Mouse (Mus musculus) MEL (cell line): ENCODE results near the gene Tsga10ip. TPM values are rescaled to one million over a fixed set of nuclear protein-coding genes. Genes with fewer than 3 reads are reported as not detected.

Experiments used
- DNase-seq: peaks from one replicate; pipeline ENCODE4 v3.0.0; 2011; ENCODE audit warnings: low read depth, low spot score
- H3K27ac ChIP-seq: 2 replicates; pipeline ENCODE4 v1.5.1; 2012; ENCODE audit warnings: low read depth, mild to moderate bottlenecking, control low read depth, low read length, moderate library complexity; ENCODE audit not compliant: control insufficient read depth
- H3K27me3 ChIP-seq, 2 experiments: fragments of 150-350 bp in 1 of 2; sonication (generic) in 1 of 2; 2 replicates each; pipeline ENCODE4 v1.6.1; 2012; ENCODE audit warnings: low read length in 2 of 2, mild to moderate bottlenecking in 2 of 2, improper control_type of control experiment in 1 of 2, moderate library complexity in 1 of 2; ENCODE audit not compliant: insufficient read depth in 2 of 2, control insufficient read depth in 1 of 2
- H3K36me3 ChIP-seq, 2 experiments: 2 replicates each; pipeline ENCODE4 v1.6.1; 2012 to 2014; ENCODE audit warnings: low read length in 2 of 2, improper control_type of control experiment in 1 of 2, inconsistent platforms in 1 of 2, mild to moderate bottlenecking in 1 of 2; ENCODE audit not compliant: insufficient read depth in 2 of 2, control insufficient read depth in 1 of 2
- H3K4me1 ChIP-seq, 2 experiments: fragments of 150-350 bp in 1 of 2; sonication (generic) in 1 of 2; 2 replicates each; pipeline ENCODE4 v1.6.1; 2012; ENCODE audit warnings: low read length in 2 of 2, improper control_type of control experiment in 1 of 2, mild to moderate bottlenecking in 1 of 2; ENCODE audit not compliant: insufficient read depth in 2 of 2, control insufficient read depth in 1 of 2
- H3K4me3 ChIP-seq, 2 experiments: fragments of 150-350 bp in 1 of 2; sonication (generic) in 1 of 2; 2 replicates each; pipeline ENCODE4 v1.5.1; 2012; ENCODE audit warnings: low read depth in 2 of 2, low read length in 2 of 2, mild to moderate bottlenecking in 2 of 2, moderate library complexity in 2 of 2, control low read depth in 1 of 2, improper control_type of control experiment in 1 of 2; ENCODE audit not compliant: control insufficient read depth in 1 of 2, insufficient read depth in 1 of 2
- H3K79me2 ChIP-seq: 2 replicates; pipeline ENCODE4 v1.6.1; 2012; ENCODE audit warnings: mild to moderate bottlenecking, low read length, moderate library complexity; ENCODE audit not compliant: control insufficient read depth, poor library complexity, insufficient read depth
- H3K9ac ChIP-seq: 2 replicates; pipeline ENCODE4 v1.6.1; 2012; ENCODE audit warnings: low read depth, mild to moderate bottlenecking, control low read depth, low read length, moderate library complexity; ENCODE audit not compliant: control insufficient read depth, poor library complexity, severe bottlenecking
- H3K9me3 ChIP-seq: fragments of 150-350 bp; sonication (generic); replicated peaks from 2 replicates; pipeline ENCODE4 v1.6.1; 2012; ENCODE audit warnings: mild to moderate bottlenecking, low read length, improper control_type of control experiment, moderate library complexity; ENCODE audit not compliant: insufficient read depth
- BHLHE40 ChIP-seq: IDR thresholded peaks from 2 replicates; pipeline ENCODE4 v1.6.1; 2012; ENCODE audit warnings: low read depth, mild to moderate bottlenecking, inconsistent platforms, low read length, improper control_type of control experiment, borderline replicate concordance
- CHD1 ChIP-seq: IDR thresholded peaks from 2 replicates; pipeline ENCODE4 v1.6.1; 2012; ENCODE audit warnings: low read depth, mild to moderate bottlenecking, inconsistent platforms, low read length, improper control_type of control experiment
- CHD2 ChIP-seq: IDR thresholded peaks from 2 replicates; pipeline ENCODE4 v1.6.1; 2011; ENCODE audit warnings: low read length, improper control_type of control experiment
- ELF1 ChIP-seq: IDR thresholded peaks from 2 replicates; pipeline ENCODE4 v1.6.1; 2014; ENCODE audit warnings: low read depth, mild to moderate bottlenecking, inconsistent platforms, low read length, improper control_type of control experiment, moderate library complexity
- GATA1 ChIP-seq: IDR thresholded peaks from 2 replicates; pipeline ENCODE4 v1.6.1; 2011; ENCODE audit warnings: low read depth, low read length, improper control_type of control experiment
- MAFK ChIP-seq: IDR thresholded peaks from 2 replicates; pipeline ENCODE4 v1.6.1; 2011; ENCODE audit warnings: low read depth, mild to moderate bottlenecking, low read length, improper control_type of control experiment, borderline replicate concordance
- MXI1 ChIP-seq: IDR thresholded peaks from 2 replicates; pipeline ENCODE4 v1.6.1; 2011; ENCODE audit warnings: mild to moderate bottlenecking, low read depth, low read length, improper control_type of control experiment
- MYC ChIP-seq: IDR thresholded peaks from 2 replicates; pipeline ENCODE4 v1.6.1; 2011; ENCODE audit warnings: low read depth, mild to moderate bottlenecking, low read length, improper control_type of control experiment, moderate library complexity
- POLR2AphosphoS2 ChIP-seq: IDR thresholded peaks from 2 replicates; pipeline ENCODE4 v1.6.1; 2011; ENCODE audit warnings: low read length, improper control_type of control experiment
- RCOR1 ChIP-seq: IDR thresholded peaks from 2 replicates; pipeline ENCODE4 v1.6.1; 2012; ENCODE audit warnings: low read depth, mild to moderate bottlenecking, inconsistent platforms, low read length, improper control_type of control experiment
- SIN3A ChIP-seq: IDR thresholded peaks from 2 replicates; pipeline ENCODE4 v1.6.1; 2012; ENCODE audit warnings: low read length, improper control_type of control experiment, inconsistent platforms
- TAL1 ChIP-seq: IDR thresholded peaks from 2 replicates; pipeline ENCODE4 v1.6.1; 2012; ENCODE audit warnings: mild to moderate bottlenecking, inconsistent platforms, low read length, moderate library complexity, mixed read lengths
- TBP ChIP-seq: IDR thresholded peaks from 2 replicates; pipeline ENCODE4 v1.8.0; 2011; ENCODE audit warnings: low read depth, low read length, improper control_type of control experiment
- TCF12 ChIP-seq: IDR thresholded peaks from 2 replicates; pipeline ENCODE4 v1.6.1; 2014; ENCODE audit warnings: low read depth, mild to moderate bottlenecking, inconsistent platforms, low read length, improper control_type of control experiment, moderate library complexity
- USF2 ChIP-seq, 2 experiments: IDR thresholded peaks; 2 replicates each; pipeline ENCODE4 v1.6.1; 2011 to 2012; ENCODE audit warnings: improper control_type of control experiment in 2 of 2, low read length in 2 of 2, borderline replicate concordance in 1 of 2, inconsistent platforms in 1 of 2, low read depth in 1 of 2, mild to moderate bottlenecking in 1 of 2; ENCODE audit not compliant: insufficient read depth in 1 of 2
- ZC3H11A ChIP-seq: IDR thresholded peaks from 2 replicates; pipeline ENCODE4 v1.6.1; 2012; ENCODE audit warnings: low read depth, mild to moderate bottlenecking, inconsistent platforms, low read length, improper control_type of control experiment
- ZNF384 ChIP-seq: IDR thresholded peaks from 2 replicates; pipeline ENCODE4 v1.6.1; 2012; ENCODE audit warnings: low read depth, mild to moderate bottlenecking, inconsistent platforms, low read length, improper control_type of control experiment
- polyA plus RNA-seq, 2 experiments: library from polyadenylated mRNA; stranded (reverse) in 1 of 2; unstranded in 1 of 2; fragments of >175 nt in 1 of 2; fragments of >200 nt in 1 of 2; gene quantifications; 2 replicates each; pipeline versions ENCODE4 v1.2.1 to v1.2.4; 2012; ENCODE audit warnings: low replicate concordance in 2 of 2, low read depth in 1 of 2; ENCODE audit not compliant: insufficient read length in 2 of 2, insufficient read depth in 1 of 2, missing spikeins in 1 of 2
- total RNA-seq: library from RNA; depleted of rRNA; stranded (reverse); fragments of 300-350 nt; gene quantifications from 2 replicates; pipeline ENCODE4 v1.2.3, GENCODE M21; 2012

Tsga10ip gene
- total and polyA plus RNA-seq, 3 experiments, result 0.54 to 4.5 TPM; not detected in 1

- DNase-seq, result no peak
- H3K27me3 ChIP-seq, result peaks cover 0 to 5% of the 10 kb centered on the region in 2 experiments; a peak in 3 of 4 replicates
- H3K4me1 ChIP-seq, result no peaks in the 10 kb centered on the region
- no peaks in the 10 kb centered on the region for H3K79me2 ChIP-seq
- H3K27ac ChIP-seq, result no peak overlapping the region
- H3K9ac ChIP-seq, result no peak overlapping the region
- no peak for TF ChIP-seq MAFK
- no peak for TF ChIP-seq TBP
- no peak for TF ChIP-seq SIN3A
- no peak for TF ChIP-seq GATA1
- no peak for TF ChIP-seq CHD1
- TF ChIP-seq ZC3H11A, result no peak
- no peak for TF ChIP-seq POLR2AphosphoS2
- no peak overlapping the region for H3K4me3 ChIP-seq
- H3K36me3 ChIP-seq, result no peaks in the 10 kb centered on the region
- H3K9me3 ChIP-seq, result no peaks in the 10 kb centered on the region
These were observed 54.3 kb downstream of the Tsga10ip start for GRCm38 (mm10) chr19:5348064-5348463.

- Histone ChIP-seq H3K27me3 (peaks cover 5 to 8% of the 10 kb centered on the region in 2 experiments), H3K4me3 (no peak overlapping the region), H3K79me2 (no peaks in the 10 kb centered on the region), H3K36me3 (no peaks in the 10 kb centered on the region), H3K4me1 (no peaks in the 10 kb centered on the region), H3K27ac (no peak overlapping the region), H3K9me3 (no peaks in the 10 kb centered on the region), H3K9ac (no peak overlapping the region)
- TF ChIP-seq USF2 (IDR thresholded peaks at IDR 0.05; ENCODE audit: borderline replicate concordance in 1 of 2, insufficient read depth in 1 of 2, low read depth in 1 of 2, low read length in 2 of 2), result no peak
- no peak for TF ChIP-seq CHD2
- TF ChIP-seq MYC, result no peak
- no peak for TF ChIP-seq CHD1
- no peak for TF ChIP-seq RCOR1
- no peak for TF ChIP-seq MXI1
- no peak for TF ChIP-seq BHLHE40
- TF ChIP-seq ZNF384, result no peak
- no peak for DNase-seq
These were observed 56.8 kb downstream of the Tsga10ip start for GRCm38 (mm10) chr19:5345297-5346131.

- H3K27ac ChIP-seq, result no peak overlapping the region
- H3K4me1 ChIP-seq, result no peaks in the 10 kb centered on the region
- H3K9ac ChIP-seq, result no peak overlapping the region
- no peaks in the 10 kb centered on the region for H3K9me3 ChIP-seq
- no peaks in the 10 kb centered on the region for H3K36me3 ChIP-seq
- H3K27me3 ChIP-seq, result peaks cover 2 to 8% of the 10 kb centered on the region in 2 experiments; a peak in 3 of 4 replicates
- H3K4me3 ChIP-seq, result no peak overlapping the region
- H3K79me2 ChIP-seq, result no peaks in the 10 kb centered on the region
- DNase-seq, result no peak
- TF ChIP-seq MAFK, result no peak
- no peak for TF ChIP-seq TAL1
- no peak for TF ChIP-seq TCF12
- no peak for TF ChIP-seq ELF1
These were observed 61.0 kb downstream of the Tsga10ip start for GRCm38 (mm10) chr19:5341360-5341759.
